10 mouse cellular contexts compared by ENCODE assay signal in genomic region chr8:71519037-71519825, GRCm38 (mm10). TPM values are rescaled to one million over a fixed set of nuclear protein-coding genes. Genes with fewer than 3 reads are reported as not detected.
DNase-seq lines count a peak whose midpoint lies in the region; ATAC-seq and TF ChIP-seq lines count a peak whose summit lies in the region.
"Not testable (repeated sequence)": the region's sequence is repeated elsewhere in the genome, so short reads cannot be mapped to it uniquely, and the experiment has no call there.
"Had no signal": no experiment of that assay in that cellular context is flagged by ENCODE, and none has a peak within 500 bp of the region (broad histone marks: within the 10 kb centered on the region; RNA-seq: fewer than 3 reads in every experiment).

No protein-coding gene starts in this region.

- DNase-seq in 3134 (ENCODE audit: extremely low read depth, insufficient read length, low spot score) (peak; percentile 44), WW6 (ENCODE audit: low read depth, low spot score) (peak; percentile 85)
- peak in 1 of 2 experiments; percentile 44 for DNase-seq in cerebellum, adult 2 months
- peak; percentile 79 for DNase-seq in hindbrain, embryonic 14.5 days (ENCODE audit: low spot score)
- not testable (repeated sequence) for DNase-seq in left cerebral cortex, adult 2 months (ENCODE audit: extremely low spot score in 1 of 2, low spot score in 2 of 2)

- WGBS in cerebellum, adult 2 months: 33% methylated on average over 10 of the region's 10 CpGs
- WGBS in forebrain, embryonic 16.5 days: 39% methylated on average over 9 of the region's 10 CpGs
- 41% methylated on average over 9 of the region's 10 CpGs for WGBS in hindbrain, embryonic 14.5 days
- 21% methylated on average over 10 of the region's 10 CpGs for WGBS in small intestine, adult 2 months

- not testable (repeated sequence) for H3K36me3 ChIP-seq in forebrain, embryonic 16.5 days (ENCODE audit: control insufficient read depth, insufficient read depth); hindbrain, embryonic 14.5 days (replicated peaks; ENCODE audit: control insufficient read depth, insufficient read depth); small intestine, adult 2 months (ENCODE audit: control insufficient read depth, insufficient read depth, low read length)

- TF ChIP-seq POLR2A in cerebellum, adult 2 months (IDR thresholded peaks at IDR 0.05; ENCODE audit: borderline replicate concordance, insufficient read depth, low read length); small intestine, adult 2 months (IDR thresholded peaks at IDR 0.05; ENCODE audit: low read depth, low read length): not testable (repeated sequence)

- not testable (repeated sequence) for H3K27me3 ChIP-seq in cerebellum, adult 2 months (ENCODE audit: control insufficient read depth, insufficient read depth, low read length); forebrain, embryonic 16.5 days (replicated peaks; ENCODE audit: control insufficient read depth, insufficient read depth, low read length); small intestine, adult 2 months (ENCODE audit: control insufficient read depth, insufficient read depth, low read length)
- peaks cover 11% of the 10 kb centered on the region; the same call in 1 of the 2 replicates for H3K27me3 ChIP-seq in hindbrain, embryonic 14.5 days (ENCODE audit: control insufficient read depth, insufficient read depth, low read length)

- not testable (repeated sequence) for H3K4me2 ChIP-seq in forebrain, embryonic 16.5 days (ENCODE audit: low read length); hindbrain, embryonic 14.5 days (replicated peaks)

- not testable (repeated sequence) for H3K9me3 ChIP-seq in forebrain, embryonic 16.5 days (ENCODE audit: control insufficient read depth, low read length); hindbrain, embryonic 14.5 days (ENCODE audit: control insufficient read depth, low read length)

- 0 out of 2 replicates have a peak, but pooled peaks have one; percentile 39 for ATAC-seq in forebrain, embryonic 16.5 days
- not testable (repeated sequence) for ATAC-seq in hindbrain, embryonic 14.5 days (ENCODE audit: low FRiP score)
- peak; percentile 71 for ATAC-seq in megakaryocyte progenitor cell, adult 5-6 weeks (replicated peaks; ENCODE audit: poor library complexity)

- intact Hi-C loops in left cerebral cortex, adult 2 months (cut with DNase I): not testable (repeated sequence)

- H3K4me1 ChIP-seq in cerebellum, adult 2 months (ENCODE audit: control insufficient read depth, insufficient read depth, low read length); forebrain, embryonic 16.5 days (replicated peaks; ENCODE audit: control insufficient read depth, insufficient read depth, low read length); hindbrain, embryonic 14.5 days (replicated peaks; ENCODE audit: control insufficient read depth, insufficient read depth, low read length); small intestine, adult 2 months (ENCODE audit: control insufficient read depth, insufficient read depth, insufficient read length, low read length): not testable (repeated sequence)

- not testable (repeated sequence) for H3K27ac ChIP-seq in cerebellum, adult 2 months (ENCODE audit: insufficient read depth, low read length); forebrain, embryonic 16.5 days (ENCODE audit: low read length); hindbrain, embryonic 14.5 days; left cerebral cortex, adult 2 months; small intestine, adult 2 months (ENCODE audit: insufficient read depth, low read depth, low read length)

- peak; percentile 66 for TF ChIP-seq CTCF in cerebellum, adult 2 months (IDR thresholded peaks at IDR 0.05; ENCODE audit: borderline replicate concordance, insufficient read depth, low read depth, low read length)
- peak; percentile 49 for TF ChIP-seq CTCF in left cerebral cortex, adult 2 months (IDR thresholded peaks at IDR 0.05)
- peak; percentile 54; the same call in 1 of the 2 replicates for TF ChIP-seq CTCF in small intestine, adult 2 months (IDR thresholded peaks at IDR 0.05; ENCODE audit: extremely low read depth, insufficient read length, insufficient replicate concordance, low read depth, low read length)

- not testable (repeated sequence) for H3K4me3 ChIP-seq in cerebellum, adult 2 months (replicated peaks; ENCODE audit: insufficient read depth, low read depth, low read length); forebrain, embryonic 16.5 days (replicated peaks; ENCODE audit: low read length); hindbrain, embryonic 14.5 days (replicated peaks; ENCODE audit: low read length); left cerebral cortex, adult 2 months; small intestine, adult 2 months (ENCODE audit: low read depth, low read length)

- not testable (repeated sequence) for H3K9ac ChIP-seq in forebrain, embryonic 16.5 days (replicated peaks; ENCODE audit: low read depth, low read length); hindbrain, embryonic 14.5 days

RNA-seq across cellular contexts. Expression of gene Ccdc194, which starts 6.3 kb away (rescaled TPM):
- 0.08 and 0.10 TPM in 2 replicates for polyA plus RNA-seq in cerebellum, adult 2 months (2012; rRNA removed)
- 0.26 TPM in 1 of 2 replicates, not detected in the other for polyA plus RNA-seq in forebrain, embryonic 16.5 days (2015; fragmentation: Nextera tagmentation; extraction: Ambion mirVana)
- polyA plus RNA-seq in hindbrain, embryonic 14.5 days (2014; fragmentation: Nextera tagmentation; extraction: Ambion mirVana): 0.22 and 0.92 TPM in 2 replicates
- total RNA-seq in left cerebral cortex, adult 2 months (2021): not detected
- total RNA-seq in megakaryocyte progenitor cell, adult 5-6 weeks (2015): 0.07 TPM in 1 of 2 replicates, not detected in the other
- total RNA-seq in megakaryocyte progenitor cell, adult 5-6 weeks (2017): not detected in 2 replicates
- polyA plus RNA-seq in small intestine, adult 2 months (2012; rRNA removed): not detected in 2 replicates
- total RNA-seq: left cerebral cortex, adult 8-10 months; megakaryocyte-erythroid progenitor cell, adult 5-6 weeks had no signal

RNA-seq across cellular contexts. Expression of gene Plvap, which starts 7.7 kb away (rescaled TPM):
- 25.6 and 28.8 TPM in 2 replicates for polyA plus RNA-seq in cerebellum, adult 2 months (2012; rRNA removed)
- 3.5 and 4.4 TPM in 2 replicates for polyA plus RNA-seq in forebrain, embryonic 16.5 days (2015; fragmentation: Nextera tagmentation; extraction: Ambion mirVana)
- polyA plus RNA-seq in hindbrain, embryonic 14.5 days (2014; fragmentation: Nextera tagmentation; extraction: Ambion mirVana): 9.2 and 10.5 TPM in 2 replicates
- 1 to 10 TPM; 8.5 to 9.1 TPM for total RNA-seq in left cerebral cortex, adult 2 months (2021)
- 0.67 and 0.76 TPM in 2 replicates for total RNA-seq in megakaryocyte progenitor cell, adult 5-6 weeks (2015)
- 0.71 and 2.7 TPM in 2 replicates for total RNA-seq in megakaryocyte progenitor cell, adult 5-6 weeks (2017)
- 182 and 329 TPM in 2 replicates for polyA plus RNA-seq in small intestine, adult 2 months (2012; rRNA removed)

RNA-seq across cellular contexts. Expression of gene Bst2, which starts 18.0 kb away (rescaled TPM):
- polyA plus RNA-seq in cerebellum, adult 2 months (2012; rRNA removed): 13.6 and 17.3 TPM in 2 replicates
- polyA plus RNA-seq in forebrain, embryonic 16.5 days (2015; fragmentation: Nextera tagmentation; extraction: Ambion mirVana): 4.7 and 7.5 TPM in 2 replicates
- 4.0 and 5.4 TPM in 2 replicates for polyA plus RNA-seq in hindbrain, embryonic 14.5 days (2014; fragmentation: Nextera tagmentation; extraction: Ambion mirVana)
- 1 to 10 TPM; 3.5 to 4.0 TPM for total RNA-seq in left cerebral cortex, adult 2 months (2021)
- 11.3 and 15.7 TPM in 2 replicates for total RNA-seq in megakaryocyte progenitor cell, adult 5-6 weeks (2015)
- total RNA-seq in megakaryocyte progenitor cell, adult 5-6 weeks (2017): 50.9 and 62.2 TPM in 2 replicates
- polyA plus RNA-seq in small intestine, adult 2 months (2012; rRNA removed): 126 and 242 TPM in 2 replicates

RNA-seq across cellular contexts. Expression of gene Mvb12a, which starts 23.5 kb away (rescaled TPM):
- polyA plus RNA-seq in cerebellum, adult 2 months (2012; rRNA removed): 113 and 118 TPM in 2 replicates
- polyA plus RNA-seq in forebrain, embryonic 16.5 days (2015; fragmentation: Nextera tagmentation; extraction: Ambion mirVana): 52.8 and 65.3 TPM in 2 replicates
- 50.8 and 66.6 TPM in 2 replicates for polyA plus RNA-seq in hindbrain, embryonic 14.5 days (2014; fragmentation: Nextera tagmentation; extraction: Ambion mirVana)
- 10 to 100 TPM; 37.2 to 37.6 TPM for total RNA-seq in left cerebral cortex, adult 2 months (2021)
- total RNA-seq in megakaryocyte progenitor cell, adult 5-6 weeks (2015): 45.4 and 49.8 TPM in 2 replicates
- total RNA-seq in megakaryocyte progenitor cell, adult 5-6 weeks (2017): 65.6 and 76.6 TPM in 2 replicates
- polyA plus RNA-seq in small intestine, adult 2 months (2012; rRNA removed): 180 and 251 TPM in 2 replicates

RNA-seq across cellular contexts. Expression of gene Gtpbp3, which starts 31.3 kb away (rescaled TPM):
- 33.3 and 34.7 TPM in 2 replicates for polyA plus RNA-seq in cerebellum, adult 2 months (2012; rRNA removed)
- polyA plus RNA-seq in forebrain, embryonic 16.5 days (2015; fragmentation: Nextera tagmentation; extraction: Ambion mirVana): 12.1 and 12.6 TPM in 2 replicates
- polyA plus RNA-seq in hindbrain, embryonic 14.5 days (2014; fragmentation: Nextera tagmentation; extraction: Ambion mirVana): 4.7 and 7.3 TPM in 2 replicates
- 10 to 100 TPM; 33.0 to 37.4 TPM for total RNA-seq in left cerebral cortex, adult 2 months (2021)
- 5.9 TPM in 2 replicates for total RNA-seq in megakaryocyte progenitor cell, adult 5-6 weeks (2015)
- 23.4 and 26.5 TPM in 2 replicates for total RNA-seq in megakaryocyte progenitor cell, adult 5-6 weeks (2017)
- 18.6 and 25.8 TPM in 2 replicates for polyA plus RNA-seq in small intestine, adult 2 months (2012; rRNA removed)
